Mouse (Mus musculus) forebrain, embryonic 16.5 days (tissue): ENCODE results near the gene Tas1r1. TPM values are rescaled to one million over a fixed set of nuclear protein-coding genes. Genes with fewer than 3 reads are reported as not detected.

Experiments used
- ATAC-seq: fragments of 200-750 bp; cut with Nextera tagmentation; 2 replicates; pipeline ENCODE4 v1.8.0; 2017; ENCODE audit warnings: mild to moderate bottlenecking, moderate library complexity
- H3K27ac ChIP-seq: fragments of 300-500 bp; sonication (generic); 2 replicates; pipeline ENCODE4 v1.5.1; 2014; ENCODE audit warnings: low read length, control low read depth
- H3K27me3 ChIP-seq: fragments of 300-500 bp; sonication (generic); replicated peaks from 2 replicates; pipeline ENCODE4 v1.6.1; 2014; ENCODE audit warnings: low read length; ENCODE audit not compliant: control insufficient read depth, insufficient read depth
- H3K36me3 ChIP-seq: fragments of 300-500 bp; sonication (generic); 2 replicates; pipeline ENCODE4 v1.6.1; 2014; ENCODE audit not compliant: control insufficient read depth, insufficient read depth
- H3K4me1 ChIP-seq: fragments of 300-500 bp; sonication (generic); replicated peaks from 2 replicates; pipeline ENCODE4 v1.6.1; 2014; ENCODE audit warnings: low read length; ENCODE audit not compliant: control insufficient read depth, insufficient read depth
- H3K4me2 ChIP-seq: fragments of 300-500 bp; sonication (generic); 2 replicates; pipeline ENCODE4 v1.6.1; 2014; ENCODE audit warnings: mild to moderate bottlenecking, low read length, control low read depth
- H3K4me3 ChIP-seq: fragments of 300-500 bp; sonication (generic); replicated peaks from 2 replicates; pipeline ENCODE4 v1.5.1; 2014; ENCODE audit warnings: mild to moderate bottlenecking, low read length, control low read depth
- H3K9ac ChIP-seq: fragments of 300-500 bp; sonication (generic); replicated peaks from 2 replicates; pipeline ENCODE4 v1.6.1; 2014; ENCODE audit warnings: low read depth, low read length, control low read depth
- H3K9me3 ChIP-seq: fragments of 300-500 bp; sonication (generic); 2 replicates; pipeline ENCODE4 v1.6.1; 2016; ENCODE audit warnings: low read length; ENCODE audit not compliant: control insufficient read depth
- WGBS: fragments of 180-500 bp; shearing (Covaris S2); extraction: QIAGEN DNeasy Blood & Tissue Kit; methylation state at CpG from one replicate; pipeline ENCODE4 v1.1.7; 2014; 5-methylcytosine and 5-hydroxymethylcytosine counted together
- polyA plus RNA-seq: library from polyadenylated mRNA; unstranded; fragments of >200 nt; fragmentation: Nextera tagmentation; extraction: Ambion mirVana; gene quantifications from 2 replicates; pipeline ENCODE4 v1.2.1, GENCODE M21; 2015

The Tas1r1 gene
- polyA plus RNA-seq, 1 experiment from 2014 or later: 1.6 TPM

GRCm38 (mm10) chr4:152078105-152078530 lies 39.8 kb upstream of the Tas1r1 start:
- ATAC-seq: no peak
- H3K9me3 ChIP-seq: no peaks in the 10 kb centered on the region
- no peak overlapping the region for H3K27ac ChIP-seq
- no peaks in the 10 kb centered on the region for H3K4me1 ChIP-seq
- H3K36me3 ChIP-seq: no peaks in the 10 kb centered on the region
- H3K9ac ChIP-seq: no peak overlapping the region
- H3K4me3 ChIP-seq: no peak overlapping the region
- no peak overlapping the region for H3K4me2 ChIP-seq
- WGBS: 94% methylated on average over 10 of the region's 10 CpGs
- no peaks in the 10 kb centered on the region for H3K27me3 ChIP-seq

- no peak for ATAC-seq
- no peaks in the 10 kb centered on the region for H3K27me3 ChIP-seq
- H3K9me3 ChIP-seq: no peaks in the 10 kb centered on the region
- no peaks in the 10 kb centered on the region; the same call in 1 of the 2 replicates for H3K4me1 ChIP-seq
- H3K4me3 ChIP-seq: no peak overlapping the region
- no peak overlapping the region for H3K4me2 ChIP-seq
- no peak overlapping the region for H3K27ac ChIP-seq
- no peak overlapping the region for H3K9ac ChIP-seq
- 87% methylated on average over 9 of the region's 9 CpGs for WGBS
- no peaks in the 10 kb centered on the region for H3K36me3 ChIP-seq
Observed at GRCm38 (mm10) chr4:152077191-152077590, 38.8 kb upstream of the Tas1r1 start.

GRCm38 (mm10) chr4:152074548-152074947 lies 36.2 kb upstream of the Tas1r1 start:
- H3K9me3 ChIP-seq: no peaks in the 10 kb centered on the region
- H3K27ac ChIP-seq: no peak overlapping the region

GRCm38 (mm10) chr4:152073715-152074114 lies 35.3 kb upstream of the Tas1r1 start:
- Histone ChIP-seq H3K9ac (no peak overlapping the region), H3K36me3 (no peaks in the 10 kb centered on the region), H3K4me2 (no peak overlapping the region), H3K9me3 (no peaks in the 10 kb centered on the region), H3K27ac (no peak overlapping the region), H3K27me3 (no peaks in the 10 kb centered on the region), H3K4me1 (no peaks in the 10 kb centered on the region; the same call in 1 of the 2 replicates), H3K4me3 (no peak overlapping the region)
- ATAC-seq: no peak
- WGBS: 87% methylated on average over 6 of the region's 6 CpGs

More at GRCm38 (mm10) chr4:152074548-152074947, 36.2 kb upstream of the Tas1r1 start:
- H3K36me3 ChIP-seq: no peaks in the 10 kb centered on the region
- H3K9ac ChIP-seq: no peak overlapping the region
- no peaks in the 10 kb centered on the region; the same call in 1 of the 2 replicates for H3K4me1 ChIP-seq
- no peak for ATAC-seq
- H3K4me3 ChIP-seq: no peak overlapping the region
- WGBS: 85% methylated on average over 9 of the region's 9 CpGs
- H3K27me3 ChIP-seq: no peaks in the 10 kb centered on the region
- no peak overlapping the region for H3K4me2 ChIP-seq

- 64% methylated on average over 10 of the region's 10 CpGs for WGBS
- Histone ChIP-seq H3K4me1 (no peaks in the 10 kb centered on the region; the same call in 1 of the 2 replicates), H3K9me3 (no peaks in the 10 kb centered on the region), H3K4me2 (no peak overlapping the region), H3K9ac (no peak overlapping the region), H3K36me3 (no peaks in the 10 kb centered on the region), H3K27ac (no peak overlapping the region), H3K4me3 (no peak overlapping the region), H3K27me3 (no peaks in the 10 kb centered on the region)
- no peak for ATAC-seq
Observed at GRCm38 (mm10) chr4:152072655-152073054, 34.3 kb upstream of the Tas1r1 start.

- H3K4me1 ChIP-seq: no peaks in the 10 kb centered on the region; the same call in 1 of the 2 replicates
- H3K4me3 ChIP-seq: no peak within 1 kb of the TSS
- H3K27me3 ChIP-seq: no peaks in the 10 kb centered on the region
- no peak for ATAC-seq
- H3K4me2 ChIP-seq: no peak within 1 kb of the TSS
- H3K36me3 ChIP-seq: no peaks in the 10 kb centered on the region
- no peak within 1 kb of the TSS for H3K9ac ChIP-seq
- H3K9me3 ChIP-seq: no peaks in the 10 kb centered on the region
- no peak within 1 kb of the TSS for H3K27ac ChIP-seq
- WGBS: 61% methylated on average over 10 of the region's 10 CpGs
Observed at GRCm38 (mm10) chr4:152072121-152072601, 33.8 kb upstream of the Tas1r1 start, which contains the start of gene Plekhg5. Gene Plekhg5 (plus strand): TSS chr4:152072498.

- H3K36me3 ChIP-seq: no peaks in the 10 kb centered on the region
- no peak overlapping the region for H3K4me3 ChIP-seq
- no peaks in the 10 kb centered on the region for H3K27me3 ChIP-seq
- WGBS: 75% methylated on average over 11 of the region's 11 CpGs
- no peak overlapping the region for H3K27ac ChIP-seq
- no peaks in the 10 kb centered on the region for H3K9me3 ChIP-seq
- no peak overlapping the region for H3K9ac ChIP-seq
- no peak overlapping the region for H3K4me2 ChIP-seq
- no peak for ATAC-seq
- no peaks in the 10 kb centered on the region; the same call in 1 of the 2 replicates for H3K4me1 ChIP-seq
Observed at GRCm38 (mm10) chr4:152070494-152071396, 32.4 kb upstream of the Tas1r1 start.

- no peak overlapping the region for H3K27ac ChIP-seq
- no peaks in the 10 kb centered on the region for H3K9me3 ChIP-seq
- no peak overlapping the region for H3K9ac ChIP-seq
- no peaks in the 10 kb centered on the region; the same call in 1 of the 2 replicates for H3K4me1 ChIP-seq
- H3K4me2 ChIP-seq: no peak overlapping the region
- H3K27me3 ChIP-seq: no peaks in the 10 kb centered on the region
- 82% methylated on average over 3 of the region's 3 CpGs for WGBS
- no peak for ATAC-seq
- no peak overlapping the region for H3K4me3 ChIP-seq
- no peaks in the 10 kb centered on the region for H3K36me3 ChIP-seq
Observed at GRCm38 (mm10) chr4:152069245-152069644, 30.9 kb upstream of the Tas1r1 start.

GRCm38 (mm10) chr4:152068166-152068724 lies 29.9 kb upstream of the Tas1r1 start:
- Histone ChIP-seq H3K9me3 (no peaks in the 10 kb centered on the region), H3K4me1 (no peaks in the 10 kb centered on the region; the same call in 1 of the 2 replicates), H3K27ac (no peak overlapping the region), H3K4me3 (no peak overlapping the region), H3K27me3 (no peaks in the 10 kb centered on the region), H3K4me2 (no peak overlapping the region), H3K36me3 (no peaks in the 10 kb centered on the region), H3K9ac (no peak overlapping the region)
- ATAC-seq: no peak
- 76% methylated on average over 6 of the region's 6 CpGs for WGBS
